ENCODE assay signal across 8 mouse cellular contexts in the genomic region with DNA sequence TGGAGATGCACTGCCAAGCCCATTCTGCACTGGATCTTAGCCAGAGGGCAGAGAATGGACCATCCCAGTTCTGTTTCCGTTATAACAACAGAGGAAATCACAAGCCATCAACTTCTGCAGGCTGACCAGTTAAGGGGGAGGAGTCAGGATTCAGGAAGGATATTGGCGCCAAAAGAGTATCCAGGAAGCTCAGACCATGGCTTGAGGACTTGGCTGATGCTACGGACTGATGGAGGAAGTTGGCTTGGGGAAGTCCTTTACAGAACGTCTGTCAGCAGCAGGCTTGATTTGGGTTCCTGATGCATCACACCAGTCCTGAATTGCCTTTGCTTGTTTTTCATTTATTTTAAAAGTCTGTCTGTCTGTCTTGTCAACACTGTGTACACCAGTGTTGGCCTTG. TPM values are rescaled to one million over a fixed set of nuclear protein-coding genes. Genes with fewer than 3 reads are reported as not detected.
DNase-seq lines count a peak whose midpoint lies in the region; ATAC-seq lines count a peak whose summit lies in the region.

No protein-coding gene starts in this region.

- peak; percentile 35 to 82 for DNase-seq in heart, adult 18-20 months
- DNase-seq in heart, postnatal 36 days, result no peak
- DNase-seq in NIH3T3 (ENCODE audit: low read depth), result peak; percentile 65
- DNase-seq in lung, postnatal 4 days, result peak; percentile 70 to 72
- DNase-seq in layer of hippocampus, postnatal 36 days, result no peak

- no peak overlapping the region for H3K9ac ChIP-seq in kidney, embryonic 16.5 days (replicated peaks; ENCODE audit: low read length)
- no peak overlapping the region for H3K9ac ChIP-seq in intestine, embryonic 15.5 days
- H3K9ac ChIP-seq in midbrain, embryonic 15.5 days, result no peak overlapping the region

- H3K4me1 ChIP-seq in kidney, embryonic 16.5 days (ENCODE audit: insufficient read depth, low read length), result peaks cover 15% of the 10 kb centered on the region
- peaks cover 10% of the 10 kb centered on the region for H3K4me1 ChIP-seq in intestine, embryonic 15.5 days (replicated peaks)
- H3K4me1 ChIP-seq in midbrain, embryonic 15.5 days, result peaks cover 18% of the 10 kb centered on the region

- WGBS in kidney, embryonic 16.5 days, result 56% methylated on average over 4 of the region's 4 CpGs
- 46% methylated on average over 4 of the region's 4 CpGs for WGBS in intestine, embryonic 15.5 days
- WGBS in midbrain, embryonic 15.5 days, result 64% methylated on average over 4 of the region's 4 CpGs

- H3K36me3 ChIP-seq in kidney, embryonic 16.5 days (ENCODE audit: insufficient read depth, low read length), result 0 out of 2 replicates have a peak, but pooled peaks cover 3% of the 10 kb centered on the region
- no peaks in the 10 kb centered on the region for H3K36me3 ChIP-seq in intestine, embryonic 15.5 days
- no peaks in the 10 kb centered on the region for H3K36me3 ChIP-seq in midbrain, embryonic 15.5 days (replicated peaks)

- H3K27ac ChIP-seq in kidney, embryonic 16.5 days (ENCODE audit: low read length), result peak overlapping the region; percentile 94; the same call in 1 of the 2 replicates
- no peak overlapping the region for H3K27ac ChIP-seq in intestine, embryonic 15.5 days
- no peak overlapping the region for H3K27ac ChIP-seq in midbrain, embryonic 15.5 days

- no peaks in the 10 kb centered on the region for H3K9me3 ChIP-seq in kidney, embryonic 16.5 days (ENCODE audit: low read length)
- H3K9me3 ChIP-seq in intestine, embryonic 15.5 days, result no peaks in the 10 kb centered on the region
- no peaks in the 10 kb centered on the region for H3K9me3 ChIP-seq in midbrain, embryonic 15.5 days

- 0 out of 2 replicates have a peak, but pooled peaks cover 3% of the 10 kb centered on the region for H3K27me3 ChIP-seq in kidney, embryonic 16.5 days (ENCODE audit: insufficient read depth, low read length)
- peaks cover 5% of the 10 kb centered on the region for H3K27me3 ChIP-seq in intestine, embryonic 15.5 days (replicated peaks)
- H3K27me3 ChIP-seq in midbrain, embryonic 15.5 days (replicated peaks), result peaks cover 11% of the 10 kb centered on the region

- ATAC-seq in kidney, embryonic 16.5 days (ENCODE audit: low FRiP score, low TSS enrichment), result 0 out of 2 replicates have a peak, but pooled peaks have one; percentile 10
- ATAC-seq in intestine, embryonic 15.5 days, result no peak
- ATAC-seq in midbrain, embryonic 15.5 days (replicated peaks), result no peak

- no peak overlapping the region for H3K4me2 ChIP-seq in kidney, embryonic 16.5 days (replicated peaks; ENCODE audit: low read depth, low read length)
- no peak overlapping the region for H3K4me2 ChIP-seq in intestine, embryonic 15.5 days (replicated peaks)
- no peak overlapping the region for H3K4me2 ChIP-seq in midbrain, embryonic 15.5 days

- no peak overlapping the region for H3K4me3 ChIP-seq in kidney, embryonic 16.5 days (ENCODE audit: low read length)
- H3K4me3 ChIP-seq in intestine, embryonic 15.5 days (replicated peaks), result no peak overlapping the region
- H3K4me3 ChIP-seq in midbrain, embryonic 15.5 days, result no peak overlapping the region

- intact Hi-C loops in heart, postnatal 36 days (cut with DNase I), result no loop called here

RNA-seq across cellular contexts. Expression of a gene that starts 1.2 kb away (rescaled TPM):
- 10 to 100 TPM; 18.9 to 19.8 TPM for total RNA-seq in heart, adult 18-20 months (2021)
- total RNA-seq in heart, postnatal 36 days (2021), result 10 to 100 TPM; 18.1 to 20.3 TPM
- 56.9 and 63.1 TPM in 2 replicates for polyA plus RNA-seq in kidney, embryonic 16.5 days (2015; fragmentation: Nextera tagmentation; extraction: Ambion mirVana)
- total RNA-seq in layer of hippocampus, postnatal 36 days (2021), result 10 to 100 TPM; 87.3 to 89.7 TPM
- polyA plus RNA-seq in intestine, embryonic 15.5 days (2015; fragmentation: Nextera tagmentation; extraction: Ambion mirVana), result 36.7 and 38.6 TPM in 2 replicates
- polyA plus RNA-seq in midbrain, embryonic 15.5 days (2015; fragmentation: Nextera tagmentation; extraction: Ambion mirVana), result 69.2 and 69.9 TPM in 2 replicates

RNA-seq across cellular contexts. Expression of a gene that starts 7.3 kb away (rescaled TPM):
- 1,000 to 10,000 TPM; 1,029 to 1,075 TPM for total RNA-seq in heart, adult 18-20 months (2021)
- 100 to 1,000 TPM; 895 to 990 TPM for total RNA-seq in heart, postnatal 36 days (2021)
- polyA plus RNA-seq in kidney, embryonic 16.5 days (2015; fragmentation: Nextera tagmentation; extraction: Ambion mirVana), result 4,081 and 4,203 TPM in 2 replicates
- 100 to 1,000 TPM; 659 to 685 TPM for total RNA-seq in layer of hippocampus, postnatal 36 days (2021)
- polyA plus RNA-seq in intestine, embryonic 15.5 days (2015; fragmentation: Nextera tagmentation; extraction: Ambion mirVana), result 4,170 and 4,400 TPM in 2 replicates
- 2,076 and 2,093 TPM in 2 replicates for polyA plus RNA-seq in midbrain, embryonic 15.5 days (2015; fragmentation: Nextera tagmentation; extraction: Ambion mirVana)

RNA-seq across cellular contexts. Expression of a gene that starts 12.0 kb away (rescaled TPM):
- not detected for total RNA-seq in heart, adult 18-20 months (2021)
- not detected for total RNA-seq in heart, postnatal 36 days (2021)
- polyA plus RNA-seq in kidney, embryonic 16.5 days (2015; fragmentation: Nextera tagmentation; extraction: Ambion mirVana), result 0.22 and 0.28 TPM in 2 replicates
- 1 to 10 TPM; 8.1 to 8.9 TPM for total RNA-seq in layer of hippocampus, postnatal 36 days (2021)
- polyA plus RNA-seq in intestine, embryonic 15.5 days (2015; fragmentation: Nextera tagmentation; extraction: Ambion mirVana), result 0.34 and 0.40 TPM in 2 replicates
- 1.9 and 2.0 TPM in 2 replicates for polyA plus RNA-seq in midbrain, embryonic 15.5 days (2015; fragmentation: Nextera tagmentation; extraction: Ambion mirVana)

RNA-seq across cellular contexts. Expression of a gene that starts 30.8 kb away (rescaled TPM):
- 10 to 100 TPM; 42.4 to 46.2 TPM for total RNA-seq in heart, adult 18-20 months (2021)
- 10 to 100 TPM; 45.2 to 49.4 TPM for total RNA-seq in heart, postnatal 36 days (2021)
- polyA plus RNA-seq in kidney, embryonic 16.5 days (2015; fragmentation: Nextera tagmentation; extraction: Ambion mirVana), result 114 and 119 TPM in 2 replicates
- total RNA-seq in layer of hippocampus, postnatal 36 days (2021), result 10 to 100 TPM; 83.4 to 95.4 TPM
- 89.4 and 90.7 TPM in 2 replicates for polyA plus RNA-seq in intestine, embryonic 15.5 days (2015; fragmentation: Nextera tagmentation; extraction: Ambion mirVana)
- 173 and 180 TPM in 2 replicates for polyA plus RNA-seq in midbrain, embryonic 15.5 days (2015; fragmentation: Nextera tagmentation; extraction: Ambion mirVana)

RNA-seq across cellular contexts. Expression of a gene that starts 41.5 kb away (rescaled TPM):
- 10 to 100 TPM; 13.7 to 14.4 TPM for total RNA-seq in heart, adult 18-20 months (2021)
- total RNA-seq in heart, postnatal 36 days (2021), result 10 to 100 TPM; 10.4 to 13.6 TPM
- 2.9 and 4.9 TPM in 2 replicates for polyA plus RNA-seq in kidney, embryonic 16.5 days (2015; fragmentation: Nextera tagmentation; extraction: Ambion mirVana)
- total RNA-seq in layer of hippocampus, postnatal 36 days (2021), result 10 to 100 TPM; 16.9 to 17.7 TPM
- polyA plus RNA-seq in intestine, embryonic 15.5 days (2015; fragmentation: Nextera tagmentation; extraction: Ambion mirVana), result 2.0 TPM in 2 replicates
- 19.0 and 20.6 TPM in 2 replicates for polyA plus RNA-seq in midbrain, embryonic 15.5 days (2015; fragmentation: Nextera tagmentation; extraction: Ambion mirVana)

Comparison
In these comparisons a context has a peak if more than half of its experiments do, and no peak if none do; other contexts are left out.
1. DNase-seq: peak in heart, adult 18-20 months (2 of 2), NIH3T3 (single experiment) and lung, postnatal 4 days (2 of 2); none in heart, postnatal 36 days (0 of 2) and layer of hippocampus, postnatal 36 days (0 of 2).
2. RNA of a gene that starts 1.2 kb away (total RNA-seq): 87.3 to 89.7 TPM in layer of hippocampus, postnatal 36 days; 18.1 to 20.3 TPM in heart, postnatal 36 days and 18.9 to 19.8 TPM in heart, adult 18-20 months; every median in the first group is over 4 times any median in the second.
3. RNA of a gene that starts 12.0 kb away (total RNA-seq): 8.1 to 8.9 TPM in layer of hippocampus, postnatal 36 days; not detected in heart, postnatal 36 days and not detected in heart, adult 18-20 months; every median in the first group is over 4 times any median in the second.